Mouse (Mus musculus) neural tube, embryonic 10.5 days (tissue): ENCODE measurements at regions not wholly inside any gene's neighbourhood (a gene's known extent, or its start where the extent isn't known, plus 50 kb on each side); places are given as distances from the start of the nearest gene placed in this dataset.

ENCODE experiments used
- DNase-seq: peaks from one replicate; pipeline ENCODE4 v3.0.0-alpha.2; 2017; ENCODE audit warnings: low spot score; ENCODE audit errors: extremely low spot score

DNA sequence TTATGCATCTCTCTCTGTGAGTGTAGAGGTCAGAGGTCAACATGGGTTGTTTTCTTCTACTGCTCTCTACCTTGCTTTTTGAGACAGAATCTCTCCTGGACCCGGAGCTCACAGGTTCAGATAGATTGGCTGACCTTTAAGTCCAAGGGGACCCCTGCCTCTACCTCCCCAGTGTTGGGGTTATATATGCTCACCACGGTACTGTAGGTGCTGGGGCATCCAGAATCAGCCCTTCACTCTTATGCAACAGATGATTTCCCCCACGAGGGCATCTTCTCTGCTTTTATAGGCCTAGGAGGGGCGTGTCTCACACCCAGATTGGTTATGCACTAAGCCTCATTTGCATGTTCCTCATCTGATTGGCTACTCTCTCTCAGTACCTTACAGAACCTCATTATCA, 282.5 kb upstream of the Zfp64 start:
- DNase-seq: no peak

DNA sequence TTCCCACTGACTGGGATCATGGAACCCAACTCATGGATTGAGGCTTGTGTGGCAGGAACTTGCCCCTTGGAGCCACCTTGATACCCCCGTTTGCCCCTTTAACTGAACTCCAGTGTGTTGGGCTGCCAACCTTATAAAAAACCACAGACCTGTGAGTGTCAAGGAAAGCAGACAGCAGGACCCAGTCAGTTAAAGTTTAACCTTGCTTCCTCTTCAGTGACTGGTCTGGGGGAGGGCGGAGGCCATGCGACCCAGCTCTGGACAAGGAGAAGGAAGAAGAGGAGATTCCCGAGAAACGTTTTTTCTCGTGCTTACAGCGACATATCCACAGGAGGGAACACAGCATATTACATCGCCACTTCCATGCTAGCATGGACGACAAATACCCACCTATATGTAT, 281.9 kb upstream of the Zfp64 start:
- no peak for DNase-seq

DNA sequence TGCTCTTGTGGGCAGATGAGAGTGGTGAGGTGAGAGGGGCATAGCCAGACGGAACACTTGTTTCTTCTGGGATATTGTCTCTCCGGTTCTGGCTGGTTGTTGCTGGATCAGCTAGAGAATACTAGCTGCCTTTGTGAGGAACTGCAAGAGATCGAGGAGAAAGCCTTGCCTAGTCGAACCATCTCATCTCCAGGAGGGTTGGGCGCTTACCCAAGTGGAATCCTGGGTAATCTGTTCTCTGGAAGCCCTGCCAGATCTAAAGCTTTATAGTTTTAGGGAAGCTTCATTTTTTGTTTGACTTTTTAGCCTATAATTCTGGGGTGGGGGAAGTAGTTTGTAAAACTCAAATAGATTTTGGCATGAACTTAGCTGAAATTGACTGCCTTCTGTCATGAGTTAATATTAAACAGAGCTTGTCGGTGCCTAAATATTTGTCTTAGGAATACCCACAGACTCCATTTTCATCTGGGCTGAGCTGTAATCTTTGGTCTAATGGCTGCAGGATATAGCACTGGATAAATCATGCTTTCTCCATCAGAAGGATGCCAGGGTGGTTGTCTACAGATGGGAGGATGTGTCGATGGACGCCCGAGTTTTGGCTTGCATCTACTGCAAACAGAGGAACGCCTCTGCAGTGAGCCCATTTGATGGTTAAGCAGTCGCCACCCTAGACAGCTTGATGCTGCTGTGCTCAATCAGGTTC, 279.1 kb upstream of the Zfp64 start:
- DNase-seq: no peak

DNA sequence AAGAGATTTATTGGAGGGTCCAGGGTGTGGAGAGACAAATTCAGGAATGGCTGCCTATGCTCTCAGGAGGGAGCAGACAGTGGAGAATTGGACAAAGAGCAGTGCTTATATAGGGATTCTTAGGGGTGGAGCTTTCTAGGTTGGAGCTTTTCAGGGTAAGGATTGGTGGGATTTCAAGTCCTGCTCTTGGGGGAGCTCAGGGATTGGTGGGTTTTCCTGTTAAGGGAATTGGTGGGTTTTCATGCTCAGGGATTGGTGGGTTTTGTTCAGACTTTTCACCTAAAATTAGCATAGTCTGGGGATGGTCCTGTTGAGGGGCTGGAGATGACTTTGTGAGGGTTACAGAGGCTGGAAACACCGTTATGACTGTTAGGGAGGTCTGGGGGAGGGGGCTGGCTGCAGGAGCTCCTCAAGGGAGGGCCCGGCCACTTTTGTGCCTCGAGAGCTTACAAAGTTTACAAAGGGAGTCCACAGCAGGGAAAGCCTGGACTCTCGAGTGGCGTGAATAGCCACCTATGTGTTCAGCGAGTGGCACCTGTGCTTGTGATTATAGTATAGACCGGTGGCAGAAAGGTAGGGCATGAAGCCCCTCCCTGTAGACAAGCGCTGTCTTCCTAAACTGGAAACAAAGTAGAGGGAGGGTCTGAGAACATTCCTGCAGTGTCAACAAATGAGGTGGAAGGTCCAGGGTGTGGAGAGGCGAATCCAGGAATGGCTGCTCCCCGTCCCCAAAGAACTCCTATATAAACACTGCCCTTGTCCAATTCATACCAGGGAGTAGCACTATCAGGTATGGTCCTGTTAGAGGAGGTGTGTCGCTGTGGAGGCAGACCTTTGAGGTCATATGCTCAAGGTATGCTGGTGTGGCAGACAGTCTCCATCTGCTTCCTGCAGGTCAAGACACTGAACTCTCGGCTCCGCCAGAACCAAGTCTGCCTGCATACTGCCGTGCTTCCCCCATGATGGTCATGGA, 278.1 kb upstream of the Zfp64 start:
- DNase-seq: no peak

DNA sequence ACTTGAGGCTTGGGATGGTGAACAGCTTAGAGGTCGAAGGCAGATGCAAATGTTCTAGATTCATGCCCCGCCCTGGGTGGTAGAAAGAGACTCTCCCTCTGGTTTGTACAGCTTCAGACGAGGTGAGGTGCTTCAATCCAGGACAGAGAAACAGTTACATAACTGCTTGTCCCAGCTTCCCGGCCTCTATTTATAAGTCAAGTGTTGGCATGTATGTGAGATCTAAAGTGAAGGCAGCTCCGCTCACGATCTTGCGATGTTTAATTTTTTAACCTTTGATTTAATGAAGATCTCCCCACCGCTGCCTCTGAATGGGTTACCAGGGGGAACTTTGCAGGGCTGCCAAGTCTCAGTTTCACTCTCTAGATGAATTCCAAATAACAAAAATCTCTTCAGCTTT, 266.9 kb upstream of the Zfp64 start:
- no peak for DNase-seq

DNA sequence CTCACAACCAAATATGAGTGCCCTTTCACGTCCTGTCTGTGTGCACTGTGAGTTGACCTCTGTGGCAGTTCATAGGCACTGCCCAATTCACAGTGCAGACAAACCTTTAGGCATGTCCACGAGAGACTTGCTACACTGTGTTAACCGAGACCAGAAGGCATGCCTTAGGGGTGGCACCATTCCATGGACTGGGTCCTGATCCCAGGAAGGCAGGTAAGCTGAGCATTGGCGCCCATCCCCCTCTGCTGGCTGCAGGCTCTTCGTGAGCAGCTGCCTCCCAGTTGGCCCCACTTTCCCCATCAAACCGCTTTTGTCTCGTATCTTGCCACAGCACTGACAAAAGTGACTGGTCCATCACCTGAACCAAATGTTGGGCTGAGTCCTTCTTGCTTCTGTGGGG, 265.8 kb upstream of the Zfp64 start:
- no peak for DNase-seq

DNA sequence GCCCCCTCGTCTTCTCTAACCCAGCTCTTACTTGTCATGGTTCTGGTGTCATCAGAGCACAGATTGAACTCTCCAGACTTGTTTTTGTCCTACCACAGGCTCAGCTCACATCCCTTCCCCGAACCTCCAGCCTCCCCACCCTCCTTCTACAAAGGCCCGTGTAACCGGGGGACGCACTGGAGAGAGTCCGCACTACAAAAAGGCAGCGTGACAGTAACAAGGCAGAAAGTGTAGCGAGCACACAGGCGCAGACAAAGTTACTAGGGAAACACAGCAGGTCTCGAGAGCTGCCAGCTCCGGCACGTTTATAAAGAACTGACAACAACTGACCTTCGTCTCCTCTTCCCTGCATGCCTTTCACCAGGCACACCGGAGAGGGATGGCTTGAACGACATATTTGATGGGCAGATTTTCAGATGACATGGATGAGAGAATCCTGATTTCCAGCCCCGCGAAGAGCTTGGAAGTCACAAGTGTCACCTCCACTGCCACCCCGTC, 260.2 kb upstream of the Zfp64 start:
- DNase-seq: no peak

DNA sequence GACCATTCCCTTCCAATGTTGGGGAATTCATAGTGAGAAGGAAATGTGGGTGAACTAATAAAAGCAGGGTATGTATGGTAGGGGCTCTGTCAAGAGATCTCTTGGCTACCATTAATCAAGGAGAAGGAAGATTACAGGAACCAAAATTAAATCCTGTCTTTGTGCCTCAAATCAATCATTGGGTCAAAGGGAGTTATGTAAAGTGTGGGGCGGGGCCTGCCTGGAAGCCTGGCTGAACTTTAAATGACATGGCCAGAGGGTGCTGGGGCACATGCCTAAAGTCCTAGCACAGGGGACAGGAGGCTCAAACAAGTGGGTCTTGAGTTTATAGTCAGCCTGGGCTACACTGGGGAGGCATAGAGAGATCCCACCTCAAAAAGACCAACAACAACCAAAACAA, 259.0 kb upstream of the Zfp64 start:
- DNase-seq: no peak

DNA sequence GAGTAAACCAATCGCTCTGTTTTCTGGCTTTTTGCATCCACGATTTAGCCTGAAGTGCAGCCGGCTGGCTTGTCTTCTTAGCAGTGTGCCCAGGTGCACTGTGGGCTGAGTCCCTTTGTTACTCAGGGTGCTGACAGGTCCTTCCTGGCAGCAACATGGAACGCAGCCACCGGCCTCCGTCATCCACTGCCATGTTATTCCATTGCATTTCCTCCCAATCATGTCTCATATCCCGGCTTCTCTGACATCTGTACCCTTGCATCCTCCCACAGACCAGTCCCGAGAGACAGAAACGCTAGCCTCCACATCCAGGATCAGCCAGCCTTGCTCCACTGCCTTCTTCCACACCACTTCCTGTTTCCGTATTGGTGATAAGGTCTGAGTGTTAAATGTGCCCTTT, 257.9 kb upstream of the Zfp64 start:
- peak; percentile 30 for DNase-seq

DNA sequence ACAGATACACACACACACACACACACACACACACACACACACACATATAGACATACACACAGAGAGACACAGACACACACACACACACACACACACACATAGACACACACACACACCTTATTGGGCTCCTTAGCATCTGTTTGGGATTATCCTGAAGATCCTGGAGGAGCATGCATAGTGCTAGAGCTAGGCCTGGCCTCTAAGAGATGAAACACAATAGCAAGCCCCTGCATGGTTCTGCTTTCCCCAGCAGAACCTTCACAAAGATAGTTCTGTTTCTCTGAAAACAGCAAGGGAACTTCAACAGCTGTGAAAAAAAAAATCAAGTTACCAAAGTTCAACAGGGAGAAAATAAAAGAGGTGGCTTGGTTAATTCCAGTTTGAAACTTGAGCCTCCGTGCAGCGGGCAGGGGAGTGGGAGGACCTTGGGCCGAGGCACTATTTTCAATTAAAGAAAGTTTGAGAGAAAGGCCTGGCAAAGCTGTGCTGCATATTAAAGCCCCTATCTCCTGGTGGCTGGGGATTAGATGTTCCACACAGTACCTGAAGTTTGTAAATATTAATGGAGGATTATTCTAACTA, 257.4 kb upstream of the Zfp64 start:
- no peak for DNase-seq

DNA sequence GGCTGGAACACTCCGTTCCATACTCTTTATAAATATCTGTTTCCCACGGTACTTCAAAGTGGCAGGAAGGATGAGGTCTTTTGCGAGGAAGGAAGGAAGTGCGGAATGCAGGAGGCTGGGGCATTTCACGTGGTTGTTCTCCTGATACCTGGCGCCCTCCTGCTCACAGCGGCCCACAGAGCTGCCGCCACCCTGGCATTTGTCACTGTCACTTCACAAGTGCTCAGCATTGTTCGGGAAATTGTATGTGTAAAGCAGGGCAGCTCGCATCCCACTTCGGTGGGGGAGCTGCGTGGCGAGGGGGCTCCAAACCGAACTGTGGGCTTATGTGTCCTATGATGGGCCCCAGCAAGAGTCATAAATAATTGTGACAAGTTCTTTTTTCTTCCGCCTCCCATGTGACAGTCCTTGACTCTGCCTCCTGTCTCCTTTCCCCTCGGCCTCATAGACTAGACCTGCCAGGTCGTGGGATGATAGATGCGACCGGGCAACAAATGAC, 248.9 kb upstream of the Zfp64 start:
- DNase-seq: peak; percentile 34

DNA sequence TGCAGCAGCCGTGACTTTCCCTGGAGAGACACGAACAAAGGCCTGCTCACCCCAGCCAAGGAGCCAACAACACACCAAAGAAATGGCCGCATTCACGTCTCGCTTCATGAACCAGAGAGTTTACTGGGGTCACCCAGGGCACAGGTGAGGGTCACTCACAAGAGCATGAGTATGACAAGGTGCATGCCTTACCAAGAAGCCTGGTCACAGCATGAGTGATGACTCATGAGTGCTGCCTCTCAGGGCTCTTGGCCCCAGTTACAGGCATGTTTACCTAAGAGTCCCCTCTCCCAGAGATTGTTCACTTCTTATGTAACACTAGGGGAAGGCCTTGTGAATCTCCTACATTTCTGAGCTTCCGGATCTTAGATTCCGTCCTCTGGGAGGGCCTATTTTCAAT, 236.6 kb upstream of the Zfp64 start:
- DNase-seq: no peak

DNA sequence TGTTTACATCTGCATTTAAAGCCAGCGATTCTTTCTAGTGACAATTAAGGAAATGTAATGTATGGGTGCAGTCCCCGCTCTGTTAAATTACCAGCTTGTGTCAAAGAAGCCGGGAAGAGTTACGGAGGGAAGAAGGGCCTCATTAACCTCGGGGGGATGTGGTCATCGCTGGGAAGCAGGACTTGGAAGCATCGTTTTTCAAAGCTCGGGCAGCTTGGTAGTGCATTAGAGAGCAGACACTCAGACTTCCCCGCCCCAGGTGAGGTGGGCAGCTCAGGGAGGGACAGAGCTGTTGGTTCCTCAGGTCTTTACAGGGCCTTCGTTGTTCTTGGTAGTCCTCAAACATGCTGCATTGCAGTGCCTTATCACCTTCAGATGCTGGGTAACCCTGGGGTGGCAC, 236.1 kb upstream of the Zfp64 start:
- peak; percentile 41 for DNase-seq

DNA sequence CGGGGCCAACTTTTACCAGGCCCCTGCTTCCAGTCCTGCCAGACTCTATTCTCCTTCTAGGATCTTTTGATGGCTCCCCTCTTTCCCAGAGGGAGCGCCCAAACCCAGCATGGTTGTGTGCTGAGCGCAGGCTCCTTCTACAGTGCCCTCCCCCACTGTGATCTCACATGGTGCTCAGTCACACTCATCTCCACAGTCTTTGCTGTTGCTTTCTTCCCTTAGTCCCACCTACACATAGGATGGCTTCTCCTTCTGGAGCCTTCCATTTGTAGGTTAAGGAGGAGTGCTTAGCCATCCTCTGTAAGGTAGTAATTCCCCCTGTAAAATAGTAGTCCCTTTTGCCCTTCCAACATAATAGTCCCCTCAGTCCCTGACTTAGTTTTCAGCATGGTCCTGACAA, 222.2 kb upstream of the Zfp64 start:
- DNase-seq: no peak

DNA sequence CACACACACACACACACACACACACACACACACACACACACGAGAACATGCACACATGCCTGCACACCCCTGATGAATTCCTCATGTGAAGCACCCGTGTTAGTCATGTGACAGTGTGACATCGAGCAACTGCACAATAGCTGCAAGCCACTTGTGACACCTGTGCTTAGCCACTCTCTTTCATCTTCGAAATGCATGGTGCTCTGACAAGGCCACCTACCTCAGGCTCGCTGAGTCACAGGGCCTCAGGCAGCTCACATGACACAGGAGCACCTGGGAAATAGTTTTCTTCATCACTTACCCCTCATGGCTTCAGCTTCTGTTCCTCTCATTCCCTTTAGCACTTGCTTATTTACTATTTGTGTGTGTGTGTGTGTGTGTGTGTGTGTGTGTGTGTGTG, 213.4 kb upstream of the Zfp64 start:
- no peak for DNase-seq

DNA sequence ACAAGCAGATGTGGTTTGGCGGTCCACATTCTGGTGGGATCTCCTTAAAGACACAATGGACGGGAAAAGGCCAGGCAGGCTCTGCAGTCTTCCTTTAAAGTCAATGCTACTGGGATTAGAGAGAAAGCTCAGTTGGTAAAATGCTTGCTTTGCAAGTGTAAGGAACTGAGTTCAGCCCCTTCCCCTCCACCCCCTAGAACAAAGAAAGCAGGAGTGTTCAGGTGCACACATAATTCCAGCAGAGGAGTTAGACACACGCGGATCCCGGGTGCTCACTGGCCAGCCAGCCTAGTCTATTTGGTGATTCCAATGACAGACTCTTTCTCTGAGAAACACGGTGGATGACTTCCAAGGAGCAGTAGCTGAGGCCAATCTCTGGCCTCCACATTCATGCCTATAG, 213.0 kb upstream of the Zfp64 start:
- DNase-seq: no peak

DNA sequence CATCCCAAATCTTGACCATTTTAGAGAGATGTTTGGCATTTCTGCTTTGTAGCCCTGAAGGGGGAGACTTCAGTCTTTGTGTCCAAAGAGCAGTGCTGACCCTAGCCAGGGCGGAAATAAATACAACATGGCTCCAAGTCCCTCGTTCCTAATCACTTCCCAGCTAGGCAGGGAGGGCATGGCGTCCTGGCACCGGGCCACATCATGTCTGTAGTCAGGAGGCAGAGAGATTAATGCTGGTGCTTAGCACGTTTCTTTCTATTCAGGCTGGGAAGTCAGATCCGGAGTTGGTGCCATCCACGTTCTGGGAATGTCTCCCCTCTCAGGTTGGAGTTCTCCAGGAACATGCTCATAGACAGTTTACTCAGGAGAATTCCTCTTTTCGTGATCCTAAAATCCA, 206.3 kb upstream of the Zfp64 start:
- DNase-seq: no peak

DNA sequence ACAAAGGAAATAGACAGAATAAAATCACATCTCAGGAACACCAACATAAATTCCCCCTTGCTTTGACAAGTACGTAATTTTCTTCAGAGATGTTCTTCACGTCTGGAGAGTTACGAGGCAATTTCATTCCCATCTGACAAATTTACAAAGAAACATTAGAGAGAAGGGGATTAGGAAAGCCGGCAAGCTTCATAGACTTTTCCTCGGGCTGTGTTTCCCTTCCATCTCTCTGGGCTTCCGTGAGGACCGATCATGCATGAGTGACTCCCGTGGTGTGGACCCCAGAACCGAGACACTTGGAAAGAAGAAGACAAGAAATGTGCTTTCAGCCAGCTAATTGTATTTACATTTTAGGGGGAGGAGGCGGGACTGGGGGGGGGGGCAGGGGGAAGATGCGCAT, 203.4 kb upstream of the Zfp64 start:
- no peak for DNase-seq

DNA sequence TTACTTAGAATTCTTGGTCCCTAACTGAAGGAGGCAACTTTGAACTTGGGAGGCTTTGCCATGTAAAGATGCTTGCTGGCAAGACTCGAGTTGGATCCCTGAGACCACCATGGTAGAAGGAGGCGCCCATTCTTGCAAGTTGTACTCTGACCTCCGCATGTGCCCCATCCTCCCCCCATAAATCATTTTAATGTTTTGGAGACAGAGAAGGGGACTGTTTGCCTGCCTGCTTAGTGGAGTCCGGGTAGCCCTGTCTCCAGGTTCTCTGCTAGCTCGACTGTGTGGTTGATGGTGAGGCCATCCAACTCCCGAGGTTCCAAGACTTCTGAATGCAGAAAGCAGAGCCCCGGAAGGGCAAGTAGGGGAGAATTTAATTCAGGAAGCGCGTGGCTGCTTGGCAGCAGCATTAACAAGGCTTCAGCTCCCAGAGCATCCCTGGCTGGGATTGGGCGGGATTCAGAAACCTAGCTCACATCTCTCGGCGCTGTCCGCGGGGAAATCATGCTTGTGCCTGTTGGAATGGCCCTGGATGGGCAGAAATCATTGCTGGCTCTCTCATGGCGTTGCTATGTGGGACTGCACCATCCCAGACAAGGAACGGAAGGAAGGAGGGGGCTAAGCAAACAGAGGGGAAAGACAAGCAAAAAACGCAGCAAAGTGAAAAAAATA, 202.8 kb upstream of the Zfp64 start:
- DNase-seq: peak; percentile 43

DNA sequence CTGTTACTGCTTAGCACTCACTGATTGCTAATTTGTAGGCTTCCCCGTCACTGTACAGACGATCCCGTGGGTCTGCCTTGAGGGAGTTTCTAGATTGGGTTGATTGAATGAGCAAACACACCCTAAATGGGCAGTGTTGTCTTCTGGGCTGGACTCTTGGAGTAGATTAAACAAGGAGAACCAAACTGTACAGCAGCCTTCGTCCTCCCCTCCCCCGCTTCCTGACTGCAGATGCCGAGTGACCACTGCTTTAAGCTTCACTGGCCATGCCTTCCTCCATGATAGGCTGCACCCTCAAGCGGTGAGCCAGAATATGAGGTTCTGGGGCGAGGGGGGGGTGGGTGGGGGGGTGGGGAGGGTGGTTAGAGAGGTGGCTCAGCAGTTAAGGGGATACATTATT, 201.5 kb upstream of the Zfp64 start:
- DNase-seq: no peak

DNA sequence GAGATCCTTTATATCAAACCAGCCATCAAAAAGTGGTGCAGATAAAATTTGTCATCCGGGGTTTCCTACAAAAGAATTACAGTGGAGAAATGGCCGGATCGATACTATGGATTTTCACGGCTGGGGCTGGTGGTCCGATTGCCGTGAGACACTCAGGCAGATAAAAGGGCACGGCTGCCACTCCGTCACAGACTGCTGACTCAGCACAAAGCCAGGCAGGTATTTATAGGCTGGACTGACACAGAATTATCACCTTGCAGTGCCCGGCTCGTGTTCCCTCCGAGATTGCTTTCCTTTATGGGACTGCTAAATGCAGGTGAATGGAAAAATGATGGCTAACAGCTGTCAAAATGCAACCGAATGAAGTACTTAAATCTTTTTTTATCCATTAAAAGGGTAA, 199.5 kb upstream of the Zfp64 start:
- no peak for DNase-seq

DNA sequence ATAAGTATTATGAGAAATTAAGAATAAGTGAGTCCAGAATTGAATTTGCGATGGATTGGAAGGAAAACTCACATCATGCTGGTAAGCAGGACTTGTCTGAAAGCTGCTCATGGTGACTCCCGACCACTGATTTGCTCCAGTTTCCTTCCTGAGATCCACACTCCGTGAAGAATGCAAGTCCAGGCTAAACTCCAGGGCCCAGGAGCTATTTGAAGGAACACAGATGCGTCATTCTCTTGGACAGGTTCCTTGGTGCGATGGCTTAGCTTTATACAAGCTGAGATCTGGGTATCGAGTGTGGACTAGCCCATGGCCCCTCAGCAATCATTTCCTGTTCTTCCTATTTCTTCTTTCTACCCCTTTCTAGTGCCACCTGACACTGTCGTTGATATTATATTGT, 192.3 kb upstream of the Zfp64 start:
- no peak for DNase-seq
